Mouse (Mus musculus): ENCODE measurements around the gene Psmd5.
"Not testable (repeated sequence)": the region's sequence is repeated elsewhere in the genome, so short reads cannot be mapped to it uniquely, and the experiment has no call there.

Gene Psmd5

DNA sequence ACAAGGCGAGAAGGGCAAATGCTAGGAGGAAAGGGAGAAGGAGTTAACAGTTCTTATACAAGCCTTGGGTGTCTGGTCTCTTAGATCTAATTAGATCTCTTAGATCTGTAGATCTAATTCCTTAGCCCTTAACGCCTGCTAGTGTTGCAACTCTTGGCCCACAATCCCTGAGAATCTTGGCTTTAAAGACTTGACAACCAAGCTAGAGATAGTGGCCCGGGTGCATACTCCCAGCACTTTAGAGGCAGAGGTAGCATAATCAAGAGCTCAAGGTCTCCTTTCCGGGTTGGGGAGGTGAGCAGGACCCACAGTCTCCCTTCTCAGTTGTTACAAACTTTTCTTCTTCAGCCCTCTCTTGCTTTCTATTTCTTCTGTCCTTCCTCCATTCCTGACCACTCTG lies 47.2 kb downstream of the Psmd5 start:
- in situ Hi-C loops (cut with MboI, MseI) = no loop called here

DNA sequence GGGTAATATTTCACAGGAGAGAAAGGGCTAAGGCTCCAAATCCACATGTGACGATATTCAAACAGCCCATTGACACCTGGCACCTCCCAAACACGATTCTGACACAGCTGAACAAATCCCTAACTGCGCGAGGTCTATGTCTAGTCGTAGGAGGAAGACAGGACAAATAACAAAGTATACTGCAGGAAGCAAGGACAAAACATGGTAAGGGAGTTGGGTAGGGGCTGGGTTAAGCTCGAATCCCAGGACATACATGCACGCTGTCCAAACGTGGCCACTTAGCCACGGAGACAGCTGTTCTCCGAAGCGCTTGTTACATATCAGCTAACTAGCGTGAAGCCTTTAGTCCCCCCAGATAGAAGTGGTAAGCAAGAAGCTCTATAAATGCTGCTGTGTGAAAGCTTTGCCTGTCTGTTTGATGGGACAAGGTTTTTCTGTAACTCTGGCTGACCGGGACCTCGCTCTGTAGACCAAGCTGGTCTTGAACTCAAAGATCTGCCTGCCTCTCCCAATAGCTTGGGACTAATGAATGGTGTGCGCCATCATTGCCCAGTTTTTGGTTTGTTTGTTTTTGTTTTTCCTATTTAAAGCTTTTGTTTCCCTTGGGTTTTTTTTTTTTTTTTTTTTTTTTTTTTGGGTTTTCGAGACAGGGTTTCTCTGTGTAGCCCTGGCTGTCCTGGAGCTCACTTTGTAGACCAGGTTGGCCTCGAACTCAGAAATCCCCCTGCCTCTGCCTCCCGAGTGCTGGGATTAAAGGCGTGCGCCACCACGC lies 48.1 kb downstream of the Psmd5 start:
- in situ Hi-C loops (cut with MboI, MseI) = no loop called here

DNA sequence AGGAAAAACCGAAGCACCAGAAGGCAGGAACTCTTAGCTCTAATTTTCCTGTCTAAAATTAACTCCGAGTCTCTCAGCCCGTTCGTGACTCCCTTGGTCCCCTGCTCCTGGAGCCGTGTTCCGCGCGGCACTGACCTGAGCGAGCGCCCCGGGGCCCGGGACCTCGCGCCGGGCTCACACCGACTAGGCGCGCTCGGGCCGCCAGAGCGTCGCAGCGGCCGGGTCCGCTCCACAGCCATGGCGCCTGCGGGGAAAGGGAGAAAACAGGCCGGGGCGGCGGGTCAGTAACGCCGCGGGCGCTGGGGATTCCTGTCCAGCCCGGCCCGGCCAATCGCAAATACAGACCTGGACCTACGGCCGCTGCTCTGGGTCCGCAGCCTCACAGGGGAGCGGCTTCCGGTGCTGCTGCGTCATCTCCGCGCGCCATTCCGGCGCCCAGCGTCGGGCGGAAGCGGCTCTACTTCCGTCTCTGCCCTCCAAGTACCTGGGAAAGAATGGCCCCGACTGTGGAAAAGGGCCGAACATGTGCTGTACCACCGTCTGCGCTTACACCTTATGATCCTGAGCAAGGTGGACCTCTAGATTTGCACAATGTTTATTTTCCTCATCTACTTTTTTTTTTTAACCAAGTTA lies 48.8 kb downstream of the Psmd5 start, which contains the start of gene Fbxw2:
Gene Fbxw2 (minus strand): TSS at position 485 of the 633 bp plus-strand sequence.
- in situ Hi-C loops (cut with MboI, MseI) = no loop called here

DNA sequence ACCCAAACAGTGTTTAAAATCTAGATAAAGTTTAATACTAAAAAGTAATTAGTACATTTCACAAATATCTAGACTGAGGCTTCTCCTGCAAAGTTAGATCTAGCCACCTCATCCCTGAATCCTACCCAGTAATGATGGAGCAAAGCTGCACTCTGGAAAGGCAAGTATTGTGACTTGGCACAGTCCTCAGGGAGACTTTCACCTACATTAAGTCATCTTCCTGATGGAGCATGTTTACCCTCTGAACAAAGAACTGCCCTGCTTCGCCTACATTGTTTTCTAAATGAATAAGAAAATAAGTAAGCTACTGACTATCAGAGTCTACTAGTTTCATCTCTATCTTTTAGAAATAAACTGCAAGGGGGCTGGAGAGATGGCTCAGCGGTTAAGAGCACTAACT lies 56.3 kb downstream of the Psmd5 start:
- in situ Hi-C loops (cut with MboI, MseI) = no loop called here

DNA sequence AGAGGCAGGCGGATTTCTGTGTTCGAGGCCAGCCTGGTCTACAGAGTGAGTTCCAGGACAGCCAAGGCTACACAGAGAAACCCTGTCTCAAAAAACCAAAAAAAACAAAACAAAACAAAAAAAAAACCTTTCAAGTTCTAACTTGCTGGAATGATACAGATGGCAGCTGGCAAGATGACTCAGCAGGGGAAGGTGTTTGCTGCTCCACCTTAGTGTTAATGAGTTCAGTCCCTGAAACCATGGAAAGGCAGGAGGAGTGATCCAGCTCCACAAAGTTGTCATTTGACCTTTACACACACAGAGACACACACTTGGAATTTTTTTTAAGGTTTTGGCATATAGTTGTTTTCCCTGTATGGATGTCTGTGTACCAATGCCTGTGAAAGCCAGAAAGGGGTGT lies 58.9 kb downstream of the Psmd5 start:
- in situ Hi-C loops (cut with MboI, MseI) = not testable (repeated sequence)

DNA sequence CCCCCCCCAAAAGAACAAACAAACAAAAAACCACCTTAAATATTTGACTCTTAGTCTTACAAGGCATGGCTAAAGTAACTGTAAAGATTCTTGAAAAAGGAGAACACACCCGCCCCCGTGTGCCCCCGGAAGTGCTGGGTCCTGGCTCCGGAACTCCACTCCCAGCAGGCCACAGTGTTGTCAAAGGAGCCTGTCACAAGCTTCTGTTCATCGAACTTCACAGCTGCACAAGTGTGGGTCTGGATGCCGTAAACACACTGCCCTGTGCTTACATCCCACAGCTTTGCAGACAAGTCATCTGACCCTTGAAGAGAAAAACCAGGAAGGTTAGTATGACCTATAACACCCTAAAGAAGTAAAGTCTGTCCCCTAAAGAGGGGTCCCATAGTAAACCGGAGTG lies 62.1 kb downstream of the Psmd5 start:
- in situ Hi-C loops (cut with MboI, MseI) = no loop called here

DNA sequence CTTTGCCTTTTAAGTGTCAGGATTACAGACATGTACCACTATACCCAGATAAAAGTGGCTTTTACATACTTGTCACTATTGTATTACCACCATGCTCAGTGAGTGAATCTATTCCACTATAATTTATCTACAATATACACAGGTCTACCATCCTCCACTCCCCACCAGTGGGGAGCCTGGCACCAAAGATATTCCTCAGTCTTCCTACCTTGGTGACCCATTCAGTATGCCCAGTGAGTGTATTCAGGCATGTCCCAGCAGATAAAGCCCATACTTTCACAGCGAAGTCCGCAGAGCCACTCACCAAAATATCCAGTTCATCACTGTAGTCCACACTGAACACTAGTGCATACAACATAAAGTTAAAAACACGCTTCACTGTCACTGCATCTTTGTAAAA lies 64.0 kb downstream of the Psmd5 start:
- in situ Hi-C loops (cut with MboI, MseI) = no loop called here

DNA sequence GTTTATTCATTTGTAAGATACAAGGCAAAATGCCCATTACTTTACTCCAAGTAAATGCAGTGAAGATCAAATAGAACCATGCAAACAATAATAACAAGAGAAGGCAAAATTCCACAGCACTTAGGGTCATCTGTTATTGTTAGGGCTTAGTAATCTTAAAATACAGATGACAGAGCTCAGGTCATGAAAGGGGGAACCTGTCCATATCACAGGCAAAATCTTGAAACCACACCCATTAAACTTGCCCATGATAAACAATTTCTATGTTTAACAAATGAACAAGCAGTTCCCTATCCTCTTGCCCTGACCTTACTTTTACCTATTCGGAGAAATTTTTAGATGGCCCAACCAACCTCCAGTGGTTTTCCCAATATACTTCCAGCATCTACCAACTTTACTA lies 65.2 kb downstream of the Psmd5 start:
- in situ Hi-C loops (cut with MboI, MseI) = no loop called here

DNA sequence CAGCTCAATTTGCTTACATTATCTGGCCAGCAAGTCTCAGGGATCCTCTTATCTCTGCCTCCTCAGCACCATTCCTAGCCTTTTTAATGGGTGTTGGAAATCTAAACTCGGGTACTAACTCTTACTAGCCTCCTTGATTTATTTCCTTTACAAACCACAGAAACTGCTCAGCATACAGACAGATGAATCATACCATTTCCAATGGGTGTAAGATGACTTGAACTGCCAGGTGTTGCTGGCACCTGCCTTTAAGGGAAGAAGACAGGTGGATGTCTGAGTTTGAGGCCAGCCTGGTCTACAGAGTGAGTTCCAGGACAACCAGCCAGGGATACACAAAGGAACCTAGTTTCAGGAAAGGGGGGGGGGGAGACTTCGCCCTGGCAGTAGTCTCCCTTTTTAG lies 66.7 kb downstream of the Psmd5 start:
- in situ Hi-C loops (cut with MboI, MseI) = no loop called here

DNA sequence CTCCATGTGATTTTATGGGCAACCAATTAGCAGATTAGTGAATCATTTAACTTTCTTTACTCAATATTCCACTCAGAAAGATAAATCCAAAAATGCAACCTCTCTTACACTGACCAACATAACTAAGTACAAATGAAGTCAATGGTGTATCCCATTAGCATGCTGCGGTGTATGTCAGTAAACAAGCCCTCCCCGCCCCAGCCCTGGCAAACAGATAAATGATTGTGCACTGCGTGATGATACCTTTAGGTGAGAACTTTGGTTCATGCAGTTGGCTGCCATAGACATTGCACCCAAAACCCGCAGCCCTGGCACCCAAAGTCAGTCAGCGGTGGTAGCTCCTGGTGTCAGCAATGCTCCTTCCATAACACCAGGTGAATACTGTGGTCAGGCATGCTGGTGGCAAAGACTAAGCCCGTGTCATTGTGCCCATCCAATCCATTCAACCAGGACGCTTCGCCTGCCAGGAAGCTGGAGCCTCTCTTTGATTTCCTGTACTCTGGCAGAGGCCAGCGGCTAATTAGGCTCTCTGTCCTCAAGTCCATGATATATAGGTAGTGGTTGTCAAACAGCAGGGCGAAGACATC lies 69.3 kb downstream of the Psmd5 start:
- in situ Hi-C loops (cut with MboI, MseI) = no loop called here

DNA sequence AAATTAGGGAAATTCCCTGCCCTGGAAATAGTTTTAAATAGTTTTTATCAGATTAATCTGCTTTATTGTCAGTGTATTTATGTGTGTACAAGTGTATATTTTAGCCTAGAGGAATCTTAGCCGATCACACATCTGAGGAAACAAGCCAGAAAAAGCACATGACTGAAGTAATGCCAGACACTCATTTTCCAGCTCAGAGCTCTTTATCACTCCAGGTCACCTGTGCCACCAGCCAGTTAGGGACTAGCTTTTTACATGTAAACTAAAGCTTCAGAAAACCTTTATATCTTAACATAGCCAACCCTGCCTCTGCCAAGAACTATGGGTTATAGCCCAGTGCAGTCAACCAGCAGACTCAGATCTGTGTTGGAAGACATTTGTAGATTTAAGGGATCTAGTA lies 70.0 kb downstream of the Psmd5 start:
- in situ Hi-C loops (cut with MboI, MseI) = no loop called here

DNA sequence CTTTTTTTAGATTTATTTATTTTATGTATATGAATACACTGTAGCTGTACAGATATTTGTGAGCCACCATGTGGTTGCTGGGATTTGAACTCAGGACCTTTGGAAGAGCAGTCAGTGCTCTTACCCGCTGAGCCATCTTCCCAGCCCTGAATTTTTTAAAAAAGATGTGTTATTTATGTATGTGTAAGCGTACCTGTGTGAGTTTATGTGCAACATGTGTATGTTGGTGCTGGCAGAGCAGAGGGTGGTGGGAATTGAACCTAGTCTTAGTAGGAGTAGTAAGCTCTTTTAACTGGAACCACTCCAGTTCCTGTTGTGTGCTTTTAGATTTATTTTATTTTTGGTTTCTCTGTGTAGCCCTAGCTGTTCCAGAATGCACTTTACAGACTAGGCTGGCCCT lies 70.6 kb downstream of the Psmd5 start:
- in situ Hi-C loops (cut with MboI, MseI) = no loop called here

DNA sequence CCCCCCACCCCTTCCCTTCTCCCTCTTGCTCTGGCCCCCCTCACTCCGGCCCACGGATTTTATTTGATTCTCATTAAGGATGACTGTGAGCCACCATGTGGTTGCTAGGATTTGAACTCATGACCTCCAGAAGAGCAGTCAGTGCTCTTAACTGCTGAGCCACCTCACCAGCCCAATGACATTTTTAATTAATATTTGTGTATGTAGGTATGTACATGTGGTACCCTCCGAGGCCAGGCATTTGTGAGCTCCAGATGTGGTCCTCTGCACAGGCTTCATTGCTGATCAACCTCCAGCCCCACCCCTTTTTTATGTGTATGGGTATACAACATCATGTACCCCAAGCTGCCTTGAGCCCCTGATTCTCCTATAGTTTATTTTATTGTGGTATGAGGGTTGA lies 71.0 kb downstream of the Psmd5 start:
- in situ Hi-C loops (cut with MboI, MseI) = no loop called here

DNA sequence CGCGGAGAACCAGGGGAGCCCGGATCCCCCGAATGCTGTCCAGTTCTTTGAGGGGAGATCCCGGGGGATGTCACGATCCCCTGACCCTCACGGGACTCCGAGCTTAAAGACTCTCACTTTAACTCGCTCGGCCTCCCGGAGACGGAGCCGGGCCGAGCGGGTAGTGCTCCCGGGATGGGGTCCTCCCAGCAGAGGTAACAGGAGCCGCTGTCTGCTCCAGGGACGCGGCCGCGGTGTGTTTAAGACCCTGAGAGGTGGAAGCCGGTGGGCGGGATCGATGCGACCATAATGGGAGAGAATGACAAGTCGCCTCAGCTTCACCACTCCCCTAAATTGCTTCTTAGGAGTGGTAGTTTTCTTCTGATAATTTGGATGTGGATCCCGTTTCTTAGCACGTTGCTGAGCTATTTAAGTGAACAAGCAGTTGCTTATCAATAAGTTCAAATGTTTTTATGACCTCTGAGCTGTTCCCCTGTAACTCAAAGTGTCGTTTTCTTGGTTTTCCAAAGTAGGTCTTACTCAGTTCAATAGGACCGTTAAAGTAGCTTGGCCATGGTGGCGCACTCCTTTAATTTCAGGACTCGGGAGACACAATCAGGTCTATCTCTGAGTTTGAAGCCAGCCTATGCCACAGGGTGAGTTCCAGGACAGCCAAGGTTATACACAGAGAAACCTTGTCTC lies 72.1 kb downstream of the Psmd5 start:
- in situ Hi-C loops (cut with MboI, MseI) = not testable (repeated sequence)

DNA sequence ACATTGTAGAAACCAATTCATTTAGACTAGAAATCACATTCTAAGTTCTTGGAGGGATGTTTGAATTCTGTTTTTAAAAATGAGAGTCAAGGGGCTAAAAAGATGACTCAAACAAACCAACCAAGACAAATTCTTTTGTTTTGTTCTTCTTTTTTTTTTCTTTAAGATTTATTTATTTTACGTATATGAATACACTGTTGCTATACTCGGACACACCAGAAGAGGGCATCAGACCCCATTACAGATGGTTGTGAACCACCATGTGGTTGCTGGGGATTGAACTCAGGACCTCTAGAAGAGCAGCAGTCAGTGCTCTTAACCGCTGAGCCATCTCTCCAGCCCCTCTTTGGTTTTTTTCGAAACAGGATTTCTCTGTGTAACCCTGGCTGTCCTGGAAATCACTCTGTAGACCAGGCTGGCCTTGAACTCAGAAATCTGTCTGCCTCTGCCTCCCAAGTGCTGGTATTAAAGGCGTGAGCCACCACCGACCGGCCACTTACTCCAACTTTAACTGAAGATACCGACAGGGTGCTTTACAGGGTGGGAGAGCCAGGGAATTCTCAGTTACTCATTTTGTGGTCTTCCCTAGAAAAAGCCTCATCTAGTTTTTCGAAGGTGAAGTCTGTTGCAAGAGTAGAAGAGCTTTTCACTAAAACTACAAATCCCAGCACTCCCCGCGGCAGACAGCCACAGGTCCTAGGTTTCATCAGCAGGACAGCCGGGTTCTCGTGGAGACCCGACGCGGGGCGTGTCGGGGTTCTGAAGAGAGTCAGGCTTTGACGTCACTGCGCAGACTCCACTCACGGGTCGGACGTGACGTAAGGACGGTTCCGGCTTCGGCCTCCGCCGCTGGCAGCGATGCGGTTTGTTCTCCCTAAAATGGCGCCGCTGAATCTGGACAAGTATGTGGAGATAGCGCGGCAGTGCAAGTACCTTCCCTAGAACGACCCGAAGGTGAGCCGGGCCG lies 73.0 kb downstream of the Psmd5 start:
- in situ Hi-C loops (cut with MboI, MseI) = no loop called here

DNA sequence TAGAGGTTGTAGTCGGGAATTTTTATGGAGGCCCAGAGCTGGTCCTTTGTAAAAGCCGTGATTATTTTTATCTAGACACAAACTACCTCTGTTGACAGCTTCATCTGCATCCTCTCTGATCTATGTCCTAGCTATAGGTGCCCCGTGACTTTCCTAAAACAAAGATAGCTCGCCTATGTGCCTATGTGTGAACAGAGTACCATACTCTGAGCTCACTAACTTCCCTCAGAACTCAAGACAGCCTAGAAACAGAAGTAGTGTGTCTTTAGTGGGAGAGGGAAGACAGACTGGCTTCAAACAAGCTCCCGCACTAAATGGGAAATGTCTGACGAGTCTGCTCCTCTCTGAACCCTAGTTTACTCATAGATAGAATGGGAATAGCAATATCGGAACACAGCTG lies 74.4 kb downstream of the Psmd5 start:
- in situ Hi-C loops (cut with MboI, MseI) = no loop called here

All from T-helper 2 cell (primary cell).